Mouse (Mus musculus): ENCODE data around the gene Mfsd4b5.
"Not testable (repeated sequence)": the region's sequence is repeated elsewhere in the genome, so short reads cannot be mapped to it uniquely, and the experiment has no call there.

Gene Mfsd4b5

GRCm38 (mm10) chr10:39986466-39986865 is at the start of gene Mfsd4b5:
TSS of gene Mfsd4b5 (minus strand) at chr10:39986646.
- no peak for DNase-seq

- no peak for DNase-seq
These were observed 48.5 kb upstream of the Mfsd4b5 start for GRCm38 (mm10) chr10:40034956-40035355.

GRCm38 (mm10) chr10:40032897-40033296 is 46.5 kb upstream of the Mfsd4b5 start:
- DNase-seq, result no peak

- no peak for DNase-seq
These were observed 44.3 kb upstream of the Mfsd4b5 start for GRCm38 (mm10) chr10:40030716-40031115.

GRCm38 (mm10) chr10:40029610-40030009 is 43.2 kb upstream of the Mfsd4b5 start:
- no peak for DNase-seq

- no peak for DNase-seq
These were observed 41.6 kb upstream of the Mfsd4b5 start for GRCm38 (mm10) chr10:40028091-40028490.

GRCm38 (mm10) chr10:40026546-40026945 is 40.1 kb upstream of the Mfsd4b5 start:
- no peak for DNase-seq

- no peak for DNase-seq
These were observed 39.1 kb upstream of the Mfsd4b5 start for GRCm38 (mm10) chr10:40025560-40025959.

GRCm38 (mm10) chr10:40024554-40025428 is 38.3 kb upstream of the Mfsd4b5 start, which contains the start of gene Mfsd4b1:
TSS of gene Mfsd4b1 (minus strand) at chr10:40025268.
- peak; percentile 92 for DNase-seq

GRCm38 (mm10) chr10:40020401-40020800 is 34.0 kb upstream of the Mfsd4b5 start:
- no peak for DNase-seq

GRCm38 (mm10) chr10:40019492-40019891 is 33.0 kb upstream of the Mfsd4b5 start:
- no peak for DNase-seq

GRCm38 (mm10) chr10:40018261-40018860 is 31.9 kb upstream of the Mfsd4b5 start:
- no peak for DNase-seq

GRCm38 (mm10) chr10:40009591-40009990 is 23.1 kb upstream of the Mfsd4b5 start:
- DNase-seq, result no peak

- not testable (repeated sequence) for DNase-seq
These were observed 22.4 kb upstream of the Mfsd4b5 start for GRCm38 (mm10) chr10:40008847-40009246.

- no peak for DNase-seq
These were observed 21.5 kb upstream of the Mfsd4b5 start for GRCm38 (mm10) chr10:40007953-40008352.

- DNase-seq, result no peak
These were observed 20.5 kb upstream of the Mfsd4b5 start for GRCm38 (mm10) chr10:40006963-40007362.

- DNase-seq, result no peak
These were observed 14.3 kb upstream of the Mfsd4b5 start for GRCm38 (mm10) chr10:40000746-40001145.

GRCm38 (mm10) chr10:39991155-39991554 is 4.7 kb upstream of the Mfsd4b5 start:
- no peak for DNase-seq

- DNase-seq, result no peak
These were observed 3.8 kb downstream of the Mfsd4b5 start for GRCm38 (mm10) chr10:39982604-39983003.

- no peak for DNase-seq
These were observed 8.2 kb downstream of the Mfsd4b5 start for GRCm38 (mm10) chr10:39978231-39978630.

GRCm38 (mm10) chr10:39977346-39977745 is 9.1 kb downstream of the Mfsd4b5 start:
- DNase-seq, result no peak

GRCm38 (mm10) chr10:39975771-39976170 is 10.7 kb downstream of the Mfsd4b5 start:
- DNase-seq, result no peak

- no peak for DNase-seq
These were observed 11.5 kb downstream of the Mfsd4b5 start for GRCm38 (mm10) chr10:39974982-39975381.

GRCm38 (mm10) chr10:39967512-39967911 is 18.9 kb downstream of the Mfsd4b5 start:
- DNase-seq, result no peak

Measured in cerebellum, adult 9-10 months (tissue).